Mouse (Mus musculus): ENCODE data around the gene Egfl8.

- TF ChIP-seq CTCF (IDR thresholded peaks at IDR 0.05; ENCODE audit: low read depth, low read length) (no peak), POLR2A (IDR thresholded peaks at IDR 0.05; ENCODE audit: extremely low read depth, insufficient read depth, low read length) (no peak)
Measured at GRCm38 (mm10) chr17:34649106-34649864, 33.5 kb upstream of the Egfl8 start.

Data from liver, adult 2 months (tissue).